Mouse (Mus musculus): ENCODE data around the gene Tnpo1. TPM values are rescaled to one million over a fixed set of nuclear protein-coding genes. Genes with fewer than 3 reads are reported as not detected.

Tnpo1 gene
- polyA plus RNA-seq, 1 experiment = 36.0 TPM

DNA sequence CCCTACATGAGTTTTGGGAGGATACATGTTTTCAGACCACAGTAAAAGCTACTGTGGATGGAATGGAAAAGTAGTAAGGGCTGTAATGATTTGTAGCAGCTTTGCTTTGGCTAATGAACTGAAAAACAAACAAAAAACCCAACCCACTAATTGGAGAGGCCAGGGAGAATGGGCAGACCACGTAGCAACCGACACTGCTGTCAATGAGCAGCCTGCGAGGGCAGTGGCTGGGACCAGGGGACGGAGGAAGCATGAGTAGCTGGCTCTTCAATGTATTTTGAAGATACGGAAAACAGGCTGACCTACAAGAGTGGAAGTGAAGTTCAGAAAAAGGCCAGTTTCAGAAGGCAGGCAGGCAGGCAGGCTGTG is 11.4 kb downstream of the Tnpo1 start:
- Histone ChIP-seq H3K79me2 (ENCODE audit: control insufficient read depth, insufficient read depth) (peaks cover 98% of the 10 kb centered on the region), H3K27me3 (ENCODE audit: control insufficient read depth, insufficient read depth, insufficient read length) (no peaks in the 10 kb centered on the region), H3K4me2 (ENCODE audit: low read depth) (no peak overlapping the region), H3K4me3 (no peak overlapping the region), H3K36me3 (ENCODE audit: control insufficient read depth, insufficient read depth) (peaks cover 8% of the 10 kb centered on the region), H3ac (ENCODE audit: control insufficient read depth, insufficient read length) (no peak overlapping the region)
- no peak for TF ChIP-seq TCF3 (IDR thresholded peaks at IDR 0.05; ENCODE audit: insufficient read length, low read depth)

DNA sequence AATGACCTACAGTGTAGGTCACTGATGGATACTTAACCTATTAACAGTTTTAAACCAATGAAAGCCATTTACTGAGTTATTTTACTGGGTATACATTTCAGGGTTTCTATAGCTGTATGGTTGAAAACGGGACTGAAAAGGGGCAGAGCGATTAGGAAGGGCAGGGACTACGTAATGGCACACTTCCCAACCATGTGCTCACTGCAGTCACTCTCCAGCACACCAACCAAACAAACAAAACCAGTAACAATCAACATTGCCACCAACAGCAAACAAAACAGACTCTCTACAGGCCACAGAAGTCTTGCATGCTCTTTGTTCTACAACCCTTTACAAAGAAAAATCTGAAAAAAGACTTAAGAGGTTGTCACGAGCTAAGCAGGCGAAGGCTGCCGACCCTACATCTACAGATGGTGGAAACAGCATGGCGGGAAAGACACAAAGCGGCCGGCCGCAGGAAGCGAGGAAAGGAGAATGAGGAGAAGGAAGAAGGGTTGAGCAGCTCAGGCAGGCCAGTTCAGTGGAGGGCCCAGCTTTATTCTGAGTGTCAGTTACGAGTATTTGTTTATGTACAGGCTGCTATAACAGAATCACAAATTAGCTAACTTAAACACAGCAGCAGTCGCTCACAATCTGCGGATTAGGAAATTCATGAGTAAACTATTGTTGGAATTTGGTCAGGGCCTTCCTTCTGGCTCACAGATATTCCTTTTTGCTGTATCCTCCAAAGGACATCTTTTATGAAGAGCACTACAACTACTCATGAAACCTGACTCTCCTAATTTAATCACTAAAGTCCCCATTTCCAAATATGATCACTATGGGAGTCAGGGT is 12.0 kb downstream of the Tnpo1 start:
- Histone ChIP-seq H3K27me3 (ENCODE audit: control insufficient read depth, insufficient read depth, insufficient read length) (no peaks in the 10 kb centered on the region), H3K4me2 (ENCODE audit: low read depth) (no peak overlapping the region), H3K79me2 (ENCODE audit: control insufficient read depth, insufficient read depth) (peaks cover 98% of the 10 kb centered on the region), H3K36me3 (ENCODE audit: control insufficient read depth, insufficient read depth) (peaks cover 7% of the 10 kb centered on the region), H3K4me3 (no peak overlapping the region), H3ac (ENCODE audit: control insufficient read depth, insufficient read length) (no peak overlapping the region)
- TF ChIP-seq REST (IDR thresholded peaks at IDR 0.05; ENCODE audit: insufficient read depth, insufficient read length) = no peak
- no peak for TF ChIP-seq CEBPB (IDR thresholded peaks at IDR 0.05; ENCODE audit: insufficient read depth, poor library complexity, severe bottlenecking)
- TF ChIP-seq MYOG (IDR thresholded peaks at IDR 0.05; ENCODE audit: control insufficient read depth in 1 of 3, insufficient read depth in 1 of 3, insufficient read length in 2 of 3, low read depth in 2 of 3) = no peak
- TF ChIP-seq TCF3 (IDR thresholded peaks at IDR 0.05; ENCODE audit: insufficient read length, low read depth) = no peak
- TF ChIP-seq E2F4 (IDR thresholded peaks at IDR 0.05; ENCODE audit: insufficient read depth) = no peak

DNA sequence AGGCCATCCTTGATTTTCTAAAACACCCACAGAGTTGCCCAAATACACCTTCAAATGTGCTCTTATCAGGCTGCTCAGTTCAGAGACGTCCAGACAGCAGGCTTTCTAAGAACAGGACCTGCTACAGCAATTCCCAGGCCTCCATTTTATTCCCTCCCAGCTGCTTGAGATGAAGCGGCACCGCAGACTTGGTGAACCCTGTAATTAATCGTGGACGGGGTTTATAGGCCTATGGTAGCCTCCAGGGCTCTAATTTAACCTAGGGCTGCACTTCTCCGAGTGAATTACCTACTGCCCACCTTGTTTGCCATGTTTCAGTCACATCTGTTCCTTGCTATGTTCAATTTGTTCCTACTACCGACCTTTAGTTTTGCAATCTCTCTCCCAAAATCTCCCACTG is 13.0 kb downstream of the Tnpo1 start:
- H3K4me2 ChIP-seq (ENCODE audit: low read depth) = no peak overlapping the region
- H3K27me3 ChIP-seq (ENCODE audit: control insufficient read depth, insufficient read depth, insufficient read length) = no peaks in the 10 kb centered on the region
- TF ChIP-seq USF1 (IDR thresholded peaks at IDR 0.05; ENCODE audit: low read depth) (no peak), MYOD1 (IDR thresholded peaks at IDR 0.05; ENCODE audit: control insufficient read depth in 1 of 3, insufficient read length in 2 of 3, low read depth in 2 of 3) (no peak), SRF (IDR thresholded peaks at IDR 0.05; ENCODE audit: control insufficient read depth, insufficient read length, low read depth) (no peak), REST (IDR thresholded peaks at IDR 0.05; ENCODE audit: insufficient read depth, insufficient read length) (no peak), TCF12 (IDR thresholded peaks at IDR 0.05; ENCODE audit: insufficient read depth, poor library complexity, severe bottlenecking) (no peak), TCF3 (IDR thresholded peaks at IDR 0.05; ENCODE audit: insufficient read length, low read depth) (no peak), CEBPB (IDR thresholded peaks at IDR 0.05; ENCODE audit: insufficient read depth, poor library complexity, severe bottlenecking) (no peak), MYOG (IDR thresholded peaks at IDR 0.05; ENCODE audit: control insufficient read depth in 1 of 3, insufficient read depth in 1 of 3, insufficient read length in 2 of 3, low read depth in 2 of 3) (no peak), POLR2AphosphoS2 (IDR thresholded peaks at IDR 0.05; ENCODE audit: insufficient read length, low read depth) (no peak), POLR2A (IDR thresholded peaks at IDR 0.05; ENCODE audit: insufficient read length, low read depth) (no peak), E2F4 (IDR thresholded peaks at IDR 0.05; ENCODE audit: insufficient read depth) (no peak), MAX (IDR thresholded peaks at IDR 0.05; ENCODE audit: low read depth) (no peak)
- H3K36me3 ChIP-seq (ENCODE audit: control insufficient read depth, insufficient read depth) = no peaks in the 10 kb centered on the region
- H3K79me2 ChIP-seq (ENCODE audit: control insufficient read depth, insufficient read depth) = peaks cover 98% of the 10 kb centered on the region
- H3ac ChIP-seq (ENCODE audit: control insufficient read depth, insufficient read length) = no peak overlapping the region
- no peak overlapping the region for H3K4me3 ChIP-seq

DNA sequence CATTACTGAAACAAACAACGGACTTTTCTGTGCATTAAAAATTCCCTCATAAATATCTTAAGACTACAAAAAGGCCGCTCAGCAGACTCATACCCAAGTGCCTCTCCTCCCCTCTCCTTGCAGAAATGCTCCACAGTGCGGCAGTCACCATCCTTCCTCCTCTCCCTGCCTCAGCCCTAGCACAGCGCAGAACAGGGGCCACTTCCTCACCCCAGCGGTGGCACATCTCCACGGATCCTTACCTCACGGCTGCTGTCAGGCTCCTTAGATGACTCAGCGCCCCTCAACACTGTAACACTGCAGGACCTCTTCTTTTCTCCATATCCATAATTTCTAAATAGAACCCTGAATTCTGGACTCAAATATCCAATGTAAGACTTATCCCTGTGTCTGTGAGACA is 13.6 kb downstream of the Tnpo1 start:
- no peaks in the 10 kb centered on the region for H3K27me3 ChIP-seq (ENCODE audit: control insufficient read depth, insufficient read depth, insufficient read length)
- TF ChIP-seq SRF (IDR thresholded peaks at IDR 0.05; ENCODE audit: control insufficient read depth, insufficient read length, low read depth) = no peak
- TF ChIP-seq REST (IDR thresholded peaks at IDR 0.05; ENCODE audit: insufficient read depth, insufficient read length) = no peak
- TF ChIP-seq USF1 (IDR thresholded peaks at IDR 0.05; ENCODE audit: low read depth) = no peak
- no peak for TF ChIP-seq MAX (IDR thresholded peaks at IDR 0.05; ENCODE audit: low read depth)
- TF ChIP-seq MYOG (IDR thresholded peaks at IDR 0.05; ENCODE audit: control insufficient read depth in 1 of 3, insufficient read depth in 1 of 3, insufficient read length in 2 of 3, low read depth in 2 of 3) = no peak
- no peak overlapping the region for H3K4me3 ChIP-seq
- no peaks in the 10 kb centered on the region for H3K36me3 ChIP-seq (ENCODE audit: control insufficient read depth, insufficient read depth)
- H3K79me2 ChIP-seq (ENCODE audit: control insufficient read depth, insufficient read depth) = peaks cover 98% of the 10 kb centered on the region
- no peak overlapping the region for H3K4me2 ChIP-seq (ENCODE audit: low read depth)
- H3ac ChIP-seq (ENCODE audit: control insufficient read depth, insufficient read length) = no peak overlapping the region

DNA sequence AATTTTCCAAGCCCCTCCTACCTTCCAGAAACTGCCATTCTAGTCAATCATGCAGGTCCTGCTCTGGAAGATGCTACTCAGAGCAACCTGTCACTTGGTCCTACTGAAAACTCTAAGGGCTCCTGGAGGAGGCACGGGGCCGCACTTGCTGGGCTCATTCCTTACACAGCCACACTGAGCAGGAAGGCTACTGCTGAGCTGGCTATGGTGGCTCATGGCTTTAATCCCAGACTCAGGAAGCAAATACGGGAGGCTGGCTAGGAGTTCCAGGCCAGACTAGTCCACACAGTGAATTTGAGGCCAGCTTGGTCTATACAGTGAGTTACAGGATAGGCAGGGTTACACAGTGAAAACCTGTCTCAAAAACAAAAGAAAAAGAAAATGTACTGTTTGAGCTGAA is 15.4 kb downstream of the Tnpo1 start:
- H3K36me3 ChIP-seq (ENCODE audit: control insufficient read depth, insufficient read depth) = peaks cover 2% of the 10 kb centered on the region
- H3ac ChIP-seq (ENCODE audit: control insufficient read depth, insufficient read length) = no peak overlapping the region
- H3K79me2 ChIP-seq (ENCODE audit: control insufficient read depth, insufficient read depth) = peaks cover 99% of the 10 kb centered on the region
- H3K4me2 ChIP-seq (ENCODE audit: low read depth) = no peak overlapping the region
- no peak overlapping the region for H3K4me3 ChIP-seq
- H3K27me3 ChIP-seq (ENCODE audit: control insufficient read depth, insufficient read depth, insufficient read length) = no peaks in the 10 kb centered on the region
- TF ChIP-seq SRF (IDR thresholded peaks at IDR 0.05; ENCODE audit: control insufficient read depth, insufficient read length, low read depth) (no peak), MAX (IDR thresholded peaks at IDR 0.05; ENCODE audit: low read depth) (no peak), MYOD1 (IDR thresholded peaks at IDR 0.05; ENCODE audit: control insufficient read depth in 1 of 3, insufficient read length in 2 of 3, low read depth in 2 of 3) (no peak), CEBPB (IDR thresholded peaks at IDR 0.05; ENCODE audit: insufficient read depth, poor library complexity, severe bottlenecking) (no peak), MYOG (IDR thresholded peaks at IDR 0.05; ENCODE audit: control insufficient read depth in 1 of 3, insufficient read depth in 1 of 3, insufficient read length in 2 of 3, low read depth in 2 of 3) (no peak)

All from myocyte (in vitro differentiated cells).